Mouse (Mus musculus) MEL (cell line): ENCODE data around the gene Gm20449. TPM values are rescaled to one million over a fixed set of nuclear protein-coding genes. Genes with fewer than 3 reads are reported as not detected.
"Not testable (repeated sequence)": the region's sequence is repeated elsewhere in the genome, so short reads cannot be mapped to it uniquely, and the experiment has no call there.

Experiments used
- DNase-seq: peaks from one replicate; pipeline ENCODE4 v3.0.0; 2011; ENCODE audit warnings: low read depth, low spot score
- H3K27ac ChIP-seq: 2 replicates; pipeline ENCODE4 v1.5.1; 2012; ENCODE audit warnings: low read depth, mild to moderate bottlenecking, control low read depth, low read length, moderate library complexity; ENCODE audit not compliant: control insufficient read depth
- H3K27me3 ChIP-seq, 2 experiments: fragments of 150-350 bp in 1 of 2; sonication (generic) in 1 of 2; 2 replicates each; pipeline ENCODE4 v1.6.1; 2012; ENCODE audit warnings: low read length in 2 of 2, mild to moderate bottlenecking in 2 of 2, improper control_type of control experiment in 1 of 2, moderate library complexity in 1 of 2; ENCODE audit not compliant: insufficient read depth in 2 of 2, control insufficient read depth in 1 of 2
- H3K36me3 ChIP-seq, 2 experiments: 2 replicates each; pipeline ENCODE4 v1.6.1; 2012 to 2014; ENCODE audit warnings: low read length in 2 of 2, improper control_type of control experiment in 1 of 2, inconsistent platforms in 1 of 2, mild to moderate bottlenecking in 1 of 2; ENCODE audit not compliant: insufficient read depth in 2 of 2, control insufficient read depth in 1 of 2
- H3K4me1 ChIP-seq, 2 experiments: fragments of 150-350 bp in 1 of 2; sonication (generic) in 1 of 2; 2 replicates each; pipeline ENCODE4 v1.6.1; 2012; ENCODE audit warnings: low read length in 2 of 2, improper control_type of control experiment in 1 of 2, mild to moderate bottlenecking in 1 of 2; ENCODE audit not compliant: insufficient read depth in 2 of 2, control insufficient read depth in 1 of 2
- H3K4me3 ChIP-seq, 2 experiments: fragments of 150-350 bp in 1 of 2; sonication (generic) in 1 of 2; 2 replicates each; pipeline ENCODE4 v1.5.1; 2012; ENCODE audit warnings: low read depth in 2 of 2, low read length in 2 of 2, mild to moderate bottlenecking in 2 of 2, moderate library complexity in 2 of 2, control low read depth in 1 of 2, improper control_type of control experiment in 1 of 2; ENCODE audit not compliant: control insufficient read depth in 1 of 2, insufficient read depth in 1 of 2
- H3K79me2 ChIP-seq: 2 replicates; pipeline ENCODE4 v1.6.1; 2012; ENCODE audit warnings: mild to moderate bottlenecking, low read length, moderate library complexity; ENCODE audit not compliant: control insufficient read depth, poor library complexity, insufficient read depth
- H3K9ac ChIP-seq: 2 replicates; pipeline ENCODE4 v1.6.1; 2012; ENCODE audit warnings: low read depth, mild to moderate bottlenecking, control low read depth, low read length, moderate library complexity; ENCODE audit not compliant: control insufficient read depth, poor library complexity, severe bottlenecking
- H3K9me3 ChIP-seq: fragments of 150-350 bp; sonication (generic); replicated peaks from 2 replicates; pipeline ENCODE4 v1.6.1; 2012; ENCODE audit warnings: mild to moderate bottlenecking, low read length, improper control_type of control experiment, moderate library complexity; ENCODE audit not compliant: insufficient read depth
- CHD1 ChIP-seq: IDR thresholded peaks from 2 replicates; pipeline ENCODE4 v1.6.1; 2012; ENCODE audit warnings: low read depth, mild to moderate bottlenecking, inconsistent platforms, low read length, improper control_type of control experiment
- CTCF ChIP-seq, 3 experiments: IDR thresholded peaks in 2 of 3; conservative IDR thresholded peaks in 1 of 3; 2 replicates each; pipeline ENCODE4 v1.5.1; 2011 to 2012; ENCODE audit warnings: low read length in 3 of 3, low read depth in 2 of 3, mild to moderate bottlenecking in 2 of 3, improper control_type of control experiment in 1 of 3, inconsistent platforms in 1 of 3, mixed read lengths in 1 of 3, moderate library complexity in 1 of 3; ENCODE audit not compliant: control insufficient read depth in 1 of 3, insufficient read depth in 1 of 3, poor library complexity in 1 of 3, severe bottlenecking in 1 of 3
- ELF1 ChIP-seq: IDR thresholded peaks from 2 replicates; pipeline ENCODE4 v1.6.1; 2014; ENCODE audit warnings: low read depth, mild to moderate bottlenecking, inconsistent platforms, low read length, improper control_type of control experiment, moderate library complexity
- EP300 ChIP-seq, 2 experiments: IDR thresholded peaks; 2 replicates each; pipeline ENCODE4 v1.6.1; 2011; ENCODE audit warnings: improper control_type of control experiment in 2 of 2, low read length in 2 of 2, low read depth in 1 of 2, mild to moderate bottlenecking in 1 of 2
- GABPA ChIP-seq: IDR thresholded peaks from 2 replicates; pipeline ENCODE4 v1.6.1; 2012; ENCODE audit warnings: low read depth, mild to moderate bottlenecking, inconsistent platforms, low read length, improper control_type of control experiment, moderate library complexity
- GATA1 ChIP-seq: IDR thresholded peaks from 2 replicates; pipeline ENCODE4 v1.6.1; 2011; ENCODE audit warnings: low read depth, low read length, improper control_type of control experiment
- HCFC1 ChIP-seq: IDR thresholded peaks from 2 replicates; pipeline ENCODE4 v1.6.1; 2012; ENCODE audit warnings: low read depth, mild to moderate bottlenecking, inconsistent platforms, low read length, improper control_type of control experiment, moderate library complexity
- MAFK ChIP-seq: IDR thresholded peaks from 2 replicates; pipeline ENCODE4 v1.6.1; 2011; ENCODE audit warnings: low read depth, mild to moderate bottlenecking, low read length, improper control_type of control experiment, borderline replicate concordance
- MAZ ChIP-seq: IDR thresholded peaks from 2 replicates; pipeline ENCODE4 v1.6.1; 2012; ENCODE audit warnings: low read depth, mild to moderate bottlenecking, inconsistent platforms, low read length, improper control_type of control experiment
- MEF2A ChIP-seq: IDR thresholded peaks from 2 replicates; pipeline ENCODE4 v1.6.1; 2014; ENCODE audit warnings: low read depth, mild to moderate bottlenecking, inconsistent platforms, low read length, improper control_type of control experiment; ENCODE audit not compliant: poor library complexity, insufficient replicate concordance, severe bottlenecking; ENCODE audit errors: extremely low read depth
- MXI1 ChIP-seq: IDR thresholded peaks from 2 replicates; pipeline ENCODE4 v1.6.1; 2011; ENCODE audit warnings: mild to moderate bottlenecking, low read depth, low read length, improper control_type of control experiment
- MYB ChIP-seq: IDR thresholded peaks from 2 replicates; pipeline ENCODE4 v1.6.1; 2011; ENCODE audit warnings: mild to moderate bottlenecking, low read depth, low read length, improper control_type of control experiment
- MYC ChIP-seq: IDR thresholded peaks from 2 replicates; pipeline ENCODE4 v1.6.1; 2011; ENCODE audit warnings: low read depth, mild to moderate bottlenecking, low read length, improper control_type of control experiment, moderate library complexity
- NELFE ChIP-seq: IDR thresholded peaks from 2 replicates; pipeline ENCODE4 v1.6.1; 2011; ENCODE audit warnings: low read depth, low read length, improper control_type of control experiment
- NRF1 ChIP-seq: IDR thresholded peaks from 2 replicates; pipeline ENCODE4 v1.6.1; 2014; ENCODE audit warnings: low read depth, mild to moderate bottlenecking, inconsistent platforms, low read length, improper control_type of control experiment, moderate library complexity; ENCODE audit not compliant: poor library complexity, insufficient read depth, severe bottlenecking
- POLR2AphosphoS2 ChIP-seq: IDR thresholded peaks from 2 replicates; pipeline ENCODE4 v1.6.1; 2011; ENCODE audit warnings: low read length, improper control_type of control experiment
- POLR2AphosphoS5 ChIP-seq: IDR thresholded peaks from 2 replicates; pipeline ENCODE4 v1.6.1; 2012; ENCODE audit warnings: low read depth, borderline replicate concordance, mild to moderate bottlenecking, inconsistent platforms, low read length, moderate library complexity, mixed read lengths
- RCOR1 ChIP-seq: IDR thresholded peaks from 2 replicates; pipeline ENCODE4 v1.6.1; 2012; ENCODE audit warnings: low read depth, mild to moderate bottlenecking, inconsistent platforms, low read length, improper control_type of control experiment
- SIN3A ChIP-seq: IDR thresholded peaks from 2 replicates; pipeline ENCODE4 v1.6.1; 2012; ENCODE audit warnings: low read length, improper control_type of control experiment, inconsistent platforms
- SMC3 ChIP-seq: IDR thresholded peaks from 2 replicates; pipeline ENCODE4 v1.6.1; 2011; ENCODE audit warnings: low read depth, low read length, improper control_type of control experiment
- TAL1 ChIP-seq: IDR thresholded peaks from 2 replicates; pipeline ENCODE4 v1.6.1; 2012; ENCODE audit warnings: mild to moderate bottlenecking, inconsistent platforms, low read length, moderate library complexity, mixed read lengths
- TBP ChIP-seq: IDR thresholded peaks from 2 replicates; pipeline ENCODE4 v1.8.0; 2011; ENCODE audit warnings: low read depth, low read length, improper control_type of control experiment
- TCF12 ChIP-seq: IDR thresholded peaks from 2 replicates; pipeline ENCODE4 v1.6.1; 2014; ENCODE audit warnings: low read depth, mild to moderate bottlenecking, inconsistent platforms, low read length, improper control_type of control experiment, moderate library complexity
- ZC3H11A ChIP-seq: IDR thresholded peaks from 2 replicates; pipeline ENCODE4 v1.6.1; 2012; ENCODE audit warnings: low read depth, mild to moderate bottlenecking, inconsistent platforms, low read length, improper control_type of control experiment
- ZKSCAN1 ChIP-seq: IDR thresholded peaks from 2 replicates; pipeline ENCODE4 v1.6.1; 2012; ENCODE audit warnings: low read depth, mild to moderate bottlenecking, inconsistent platforms, low read length, improper control_type of control experiment, moderate library complexity
- ZMIZ1 ChIP-seq: IDR thresholded peaks from 2 replicates; pipeline ENCODE4 v1.6.1; 2012; ENCODE audit warnings: low read depth, mild to moderate bottlenecking, inconsistent platforms, low read length, improper control_type of control experiment, moderate library complexity
- polyA plus RNA-seq, 2 experiments: library from polyadenylated mRNA; stranded (reverse) in 1 of 2; unstranded in 1 of 2; fragments of >175 nt in 1 of 2; fragments of >200 nt in 1 of 2; gene quantifications; 2 replicates each; pipeline versions ENCODE4 v1.2.1 to v1.2.4; 2012; ENCODE audit warnings: low replicate concordance in 2 of 2, low read depth in 1 of 2; ENCODE audit not compliant: insufficient read length in 2 of 2, insufficient read depth in 1 of 2, missing spikeins in 1 of 2
- total RNA-seq: library from RNA; depleted of rRNA; stranded (reverse); fragments of 300-350 nt; gene quantifications from 2 replicates; pipeline ENCODE4 v1.2.3, GENCODE M21; 2012

Gene Gm20449
- total and polyA plus RNA-seq, 3 experiments, result not detected

- no peak for DNase-seq
- no peak for TF ChIP-seq SIN3A
- no peak for TF ChIP-seq GATA1
- TF ChIP-seq CHD1, result no peak
- TF ChIP-seq ZKSCAN1, result no peak
- no peak for TF ChIP-seq MEF2A
- TF ChIP-seq EP300 (IDR thresholded peaks at IDR 0.05; ENCODE audit: low read depth in 1 of 2, low read length in 2 of 2), result no peak
- TF ChIP-seq RCOR1, result no peak
- no peak for TF ChIP-seq MAZ
- TF ChIP-seq, all 39 proteins: peak for 0
- Histone ChIP-seq H3K79me2 (peaks cover 1% of the 10 kb centered on the region; the same call in 1 of the 2 replicates), H3K4me3 (no peak overlapping the region), H3K9me3 (no peaks in the 10 kb centered on the region), H3K27ac (no peak overlapping the region), H3K9ac (no peak overlapping the region), H3K4me1 (no peaks in the 10 kb centered on the region), H3K36me3 (0 out of 4 replicates have a peak, but pooled peaks cover 0 to 2% of the 10 kb centered on the region in 2 experiments), H3K27me3 (no peaks in the 10 kb centered on the region)
Observed at GRCm38 (mm10) chr7:41502402-41502801, 3.2 kb upstream of the Gm20449 start.

- H3K9ac ChIP-seq, result peak overlapping the region; percentile 77
- H3K4me3 ChIP-seq, result peak overlapping the region; percentile 76 to 87
- peaks cover 1% of the 10 kb centered on the region; the same call in 1 of the 2 replicates for H3K79me2 ChIP-seq
- 0 out of 4 replicates have a peak, but pooled peaks cover 0 to 2% of the 10 kb centered on the region in 2 experiments for H3K36me3 ChIP-seq
- no peaks in the 10 kb centered on the region for H3K9me3 ChIP-seq
- peak overlapping the region; percentile 76 for H3K27ac ChIP-seq
- TF ChIP-seq SMC3 (peak; percentile 30), SIN3A (peak; percentile 4; the same call in 1 of the 2 replicates), MXI1 (no peak), ELF1 (no peak), ZMIZ1 (no peak), TCF12 (no peak), POLR2AphosphoS5 (no peak), MYC (no peak), NRF1 (no peak), NELFE (peak; percentile 29; the same call in 1 of the 2 replicates), GATA1 (no peak), TAL1 (no peak), GABPA (no peak), MYB (no peak), TBP (no peak), CTCF (IDR thresholded peaks at IDR 0.05 in 2 of 3, conservative IDR thresholded peaks at IDR 0.05 in 1 of 3; ENCODE audit: control insufficient read depth in 1 of 3, insufficient read depth in 1 of 3, low read depth in 2 of 3, low read length in 3 of 3, poor library complexity in 1 of 3, severe bottlenecking in 1 of 3) (peak; percentile 25 to 52 (median 36); a peak in 5 of 6 replicates), POLR2AphosphoS2 (no peak), ZC3H11A (no peak), HCFC1 (no peak), MAFK (no peak)
- DNase-seq, result peak; percentile 82
- H3K27me3 ChIP-seq, result no peaks in the 10 kb centered on the region
- no peaks in the 10 kb centered on the region for H3K4me1 ChIP-seq
Observed at GRCm38 (mm10) chr7:41500151-41500934, 1.1 kb upstream of the Gm20449 start.

GRCm38 (mm10) chr7:41499018-41499388, 214 bp downstream of the Gm20449 start:
- H3K27ac ChIP-seq, result peak overlapping the region; percentile 47
- peak overlapping the region; percentile 76 to 87 for H3K4me3 ChIP-seq
- not testable (repeated sequence) for H3K27me3 ChIP-seq, H3K4me1 ChIP-seq, DNase-seq, H3K36me3 ChIP-seq, H3K9me3 ChIP-seq, H3K79me2 ChIP-seq
- H3K9ac ChIP-seq, result peak overlapping the region; percentile 63
